Mouse (Mus musculus) adrenal gland, postnatal 25 days (tissue): Measurements from ENCODE around the gene Fntb. TPM values are rescaled to one million over a fixed set of nuclear protein-coding genes. Genes with fewer than 3 reads are reported as not detected.

Source experiments
- DNase-seq: peaks from one replicate; pipeline ENCODE4 v3.0.0; 2021; ENCODE audit warnings: mixed read lengths
- total RNA-seq: library from RNA; stranded (reverse); gene quantifications from 2 replicates; pipeline ENCODE4 v1.2.3, GENCODE M21; 2021

Fntb gene
- total RNA-seq, 1 experiment from 2014 or later = 15.0 TPM

DNA sequence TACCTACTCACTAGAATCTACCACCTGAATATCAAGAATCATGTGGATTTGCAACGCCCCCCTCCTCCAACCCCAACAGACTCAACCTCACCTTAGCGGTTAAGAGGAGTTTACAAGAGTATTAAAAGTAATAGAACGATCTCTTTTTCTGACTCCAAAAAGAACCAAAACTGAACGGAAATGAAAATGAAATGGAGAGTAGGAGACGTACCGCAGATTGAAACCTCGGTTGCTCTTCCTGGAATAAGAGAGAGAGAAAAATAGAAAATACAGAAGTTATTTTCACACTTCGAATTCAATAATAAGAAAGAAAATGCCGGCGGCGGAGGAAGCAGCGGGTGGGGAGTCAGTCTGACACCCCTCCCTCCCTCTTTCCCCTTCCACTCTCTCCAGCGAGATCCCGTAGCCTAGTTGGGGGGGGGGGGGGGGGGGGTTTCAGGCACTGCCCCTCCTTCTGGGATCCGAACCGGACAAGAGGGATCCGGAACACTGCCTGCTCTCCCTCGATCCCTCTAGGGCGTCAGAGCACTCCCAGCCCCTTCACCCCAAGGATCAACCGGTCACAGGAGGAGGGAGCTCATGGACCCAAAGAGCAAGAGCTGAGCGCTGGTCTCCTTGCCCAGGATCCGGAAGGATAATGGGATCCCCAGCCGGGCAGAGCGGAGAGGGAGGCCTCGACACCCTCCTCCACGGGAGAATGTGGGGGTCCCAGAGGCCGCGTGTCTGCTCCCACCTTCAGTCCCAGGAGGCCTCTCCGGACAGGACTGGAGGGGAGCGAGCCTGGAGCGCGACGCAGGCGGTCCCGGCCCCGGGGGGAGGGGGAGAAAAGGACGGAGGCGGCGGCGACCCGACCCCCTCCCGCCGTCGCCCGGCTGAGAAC lies 195.9 kb downstream of the Fntb start:
- DNase-seq = peak; percentile 31

DNA sequence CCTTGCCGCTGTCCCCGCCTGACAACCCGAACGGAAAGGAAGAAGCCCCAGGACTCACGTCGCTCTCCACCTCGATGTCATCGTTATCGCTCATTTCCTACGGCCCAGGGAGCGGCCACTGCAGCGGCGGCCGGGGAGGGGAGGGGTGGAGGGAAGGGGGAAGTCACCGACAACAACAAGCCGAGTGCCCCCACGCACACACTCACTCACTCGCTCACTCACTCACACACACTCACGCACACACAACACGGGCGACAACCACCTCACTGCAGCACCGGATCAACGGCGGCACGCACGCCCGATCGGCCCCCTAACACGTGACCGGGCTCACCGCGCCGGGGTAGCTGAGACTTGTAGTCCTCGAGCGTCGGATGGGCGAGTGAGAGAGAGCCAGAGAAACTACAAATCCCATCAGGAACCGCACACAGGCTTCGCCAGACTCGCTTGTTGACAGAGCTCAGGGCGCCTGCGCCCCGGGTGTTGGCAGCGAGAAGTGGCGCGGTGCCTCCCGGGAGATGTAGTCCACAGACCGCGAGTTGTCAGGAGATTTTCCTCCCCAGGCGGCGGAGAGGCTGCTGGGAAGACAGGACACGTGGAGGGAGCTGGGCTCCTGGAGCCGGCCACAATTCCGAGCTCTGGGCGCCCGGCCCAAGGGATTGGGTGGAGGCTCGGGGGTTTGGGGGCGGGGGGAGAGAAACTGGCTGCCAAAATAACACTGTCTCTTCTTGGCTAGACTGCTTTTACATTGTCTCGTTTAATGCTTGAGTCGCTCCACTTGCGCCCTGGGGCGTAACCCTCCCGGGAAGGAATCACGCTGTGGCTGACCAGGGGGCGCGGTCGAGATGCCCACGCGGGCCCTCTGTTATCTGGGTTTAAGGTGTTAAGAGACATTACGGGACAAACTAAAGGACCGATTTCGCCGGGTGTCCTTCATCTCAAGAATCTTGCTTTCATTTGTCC lies 196.8 kb downstream of the Fntb start, which contains the start of gene Max:
Gene Max, minus strand, starts transcription at position 270 of the 960 bp plus-strand sequence.
- DNase-seq = peak; percentile 97

DNA sequence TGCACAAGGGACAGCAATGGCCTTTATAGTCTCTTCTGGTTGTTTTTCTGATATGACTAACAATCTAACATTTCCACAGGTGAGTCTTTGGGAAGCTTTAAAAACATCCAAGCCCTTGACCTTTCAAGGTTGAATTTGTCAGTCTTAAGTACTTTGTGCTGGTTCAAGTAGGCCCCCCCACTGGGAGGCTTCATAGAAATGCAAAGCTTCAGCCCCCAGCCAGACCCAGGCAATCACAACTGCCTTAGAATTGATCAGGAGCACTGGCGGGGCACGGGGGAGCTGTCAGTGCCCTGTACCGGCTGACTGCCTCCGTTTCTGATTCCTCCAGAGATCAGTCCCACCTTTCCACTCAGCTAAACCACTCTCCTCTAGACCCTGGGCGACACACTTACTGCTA lies 199.7 kb downstream of the Fntb start:
- no peak for DNase-seq

DNA sequence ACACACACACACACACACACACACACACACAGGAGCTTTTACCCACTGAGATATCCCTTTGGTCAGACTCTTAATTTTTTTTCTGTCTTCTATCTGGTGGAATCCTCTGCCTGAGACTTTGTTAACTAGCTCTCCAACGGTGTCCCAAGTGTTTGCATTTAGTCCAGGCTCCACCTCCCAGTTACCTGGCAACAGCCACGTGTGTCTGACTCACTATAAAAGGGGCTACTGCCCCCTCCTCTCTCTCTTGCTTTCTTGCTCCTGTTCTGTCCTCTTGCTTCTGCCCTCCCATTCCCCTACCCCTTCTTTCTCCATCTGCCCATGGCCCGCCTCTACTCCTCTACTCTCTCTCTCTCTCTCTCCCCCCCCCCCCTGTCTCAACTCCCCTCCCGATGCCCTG lies 200.5 kb downstream of the Fntb start:
- no peak for DNase-seq

Other genes with a start within 250 kb of the Fntb start
- 12.2 and 14.7 TPM in 2 replicates for gene Plekhg3, start 234.7 kb upstream of the Fntb start, total RNA-seq
- 60.7 and 63.5 TPM in 2 replicates for gene Sptb, start 55.0 kb upstream of the Fntb start, total RNA-seq
- gene Churc1, start 51 bp upstream of the Fntb start, total RNA-seq = 62.5 and 83.0 TPM in 2 replicates
- not detected in 2 replicates for gene Gpx2, start 30.0 kb downstream of the Fntb start, total RNA-seq
- gene Rab15, start 57.3 kb downstream of the Fntb start, total RNA-seq = 1.6 and 3.3 TPM in 2 replicates
- 62.2 and 62.4 TPM in 2 replicates for gene Max, start 196.6 kb downstream of the Fntb start, total RNA-seq